Mouse (Mus musculus) thymus, adult 2 months (tissue): ENCODE measurements around the gene Sema3d.

ENCODE experiments used
- CTCF ChIP-seq: fragments of 200-500 bp; IDR thresholded peaks from 2 replicates; pipeline ENCODE4 v1.5.1; 2012; ENCODE audit warnings: mild to moderate bottlenecking, control low read depth, low read length, moderate library complexity, borderline replicate concordance; ENCODE audit not compliant: control insufficient read depth, poor library complexity, insufficient read depth; ENCODE audit errors: extremely low read depth
- POLR2A ChIP-seq: fragments of 200-500 bp; IDR thresholded peaks from 2 replicates; pipeline ENCODE4 v1.6.1; 2012; ENCODE audit warnings: mild to moderate bottlenecking, low read length, control low read depth, moderate library complexity; ENCODE audit not compliant: control insufficient read depth, poor library complexity, insufficient read depth; ENCODE audit errors: extremely low read depth

DNA sequence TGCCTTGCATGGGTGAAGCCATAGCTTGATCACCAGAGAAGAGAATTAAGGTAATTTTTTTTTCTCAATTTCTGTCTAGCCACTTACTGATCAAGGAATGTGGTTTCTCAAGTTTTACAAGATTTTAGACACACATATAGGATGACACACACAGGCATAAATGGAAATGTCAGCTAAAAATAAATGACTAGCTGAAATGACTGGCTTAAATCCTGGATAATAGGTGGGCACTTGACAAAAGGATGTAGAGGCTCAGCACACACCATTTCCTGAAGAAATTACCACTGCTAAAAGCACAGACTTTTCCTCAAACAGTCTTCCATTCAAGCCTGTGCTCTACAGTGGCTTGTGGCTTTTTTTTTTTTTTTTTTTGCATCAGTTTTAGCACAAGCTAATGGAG lies 21.0 kb downstream of the Sema3d start:
- TF ChIP-seq CTCF (no peak), POLR2A (no peak)
